Mouse (Mus musculus): ENCODE data around the gene Dmgdh.

DNA sequence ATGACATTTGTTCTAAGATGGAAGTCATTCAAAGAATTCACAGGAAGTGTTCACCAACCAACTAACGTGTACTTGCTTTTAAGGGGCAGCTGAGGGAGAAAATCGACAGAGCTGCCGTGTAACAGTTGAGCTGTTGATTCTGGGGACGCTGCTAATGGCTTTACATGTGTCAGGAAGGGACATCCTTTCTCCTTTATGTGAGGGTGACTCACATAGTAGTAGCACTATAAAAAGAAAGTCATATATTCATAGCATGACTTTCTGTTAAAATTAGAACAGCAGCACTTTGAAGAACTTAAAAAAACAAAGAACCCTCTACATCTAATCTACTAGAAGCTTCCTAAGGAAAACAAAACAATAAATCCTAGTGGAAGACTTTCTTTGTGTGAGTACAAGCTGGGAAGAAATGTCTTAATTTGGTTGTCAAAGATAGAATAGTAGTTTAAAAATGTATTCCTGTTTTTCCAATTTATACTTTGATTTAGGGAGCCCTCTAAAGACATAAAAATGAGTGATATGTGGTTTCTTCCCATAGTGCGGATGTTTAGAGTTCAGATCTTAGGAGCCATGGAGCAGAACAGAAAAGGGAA lies 122.9 kb downstream of the Dmgdh start:
- TF ChIP-seq CTCF (IDR thresholded peaks at IDR 0.05; ENCODE audit: control insufficient read depth, insufficient read depth, insufficient replicate concordance, low read depth, low read length) = no peak
- no peak for TF ChIP-seq POLR2A (IDR thresholded peaks at IDR 0.05; ENCODE audit: control insufficient read depth, low read depth, low read length)

Measured in testis, adult 2 months (tissue).